Mouse (Mus musculus) neural tube, embryonic 13.5 days (tissue): ENCODE data around the gene Rarg. TPM values are rescaled to one million over a fixed set of nuclear protein-coding genes. Genes with fewer than 3 reads are reported as not detected.
"Not testable (repeated sequence)": the region's sequence is repeated elsewhere in the genome, so short reads cannot be mapped to it uniquely, and the experiment has no call there.

Experiments
- ATAC-seq: fragments of 200-750 bp; cut with Nextera tagmentation; 2 replicates; pipeline ENCODE4 v1.8.0; 2017; ENCODE audit warnings: low read depth, mild to moderate bottlenecking, moderate TSS enrichment, moderate library complexity
- H3K27ac ChIP-seq: fragments of 300-500 bp; sonication (generic); replicated peaks from 2 replicates; pipeline ENCODE4 v1.5.1; 2015; ENCODE audit warnings: moderate library complexity, mild to moderate bottlenecking, inconsistent platforms
- H3K27me3 ChIP-seq: fragments of 300-500 bp; sonication (generic); 2 replicates; pipeline ENCODE4 v1.6.1; 2015; ENCODE audit warnings: mild to moderate bottlenecking, inconsistent platforms
- H3K36me3 ChIP-seq: fragments of 300-500 bp; sonication (generic); 2 replicates; pipeline ENCODE4 v1.6.1; 2015; ENCODE audit warnings: mild to moderate bottlenecking, inconsistent platforms
- H3K4me1 ChIP-seq: fragments of 300-500 bp; sonication (generic); replicated peaks from 2 replicates; pipeline ENCODE4 v1.6.1; 2015; ENCODE audit warnings: inconsistent platforms
- H3K4me2 ChIP-seq: fragments of 300-500 bp; sonication (generic); 2 replicates; pipeline ENCODE4 v1.6.1; 2015; ENCODE audit warnings: inconsistent platforms, mild to moderate bottlenecking, moderate library complexity
- H3K4me3 ChIP-seq: fragments of 300-500 bp; sonication (generic); 2 replicates; pipeline ENCODE4 v1.5.1; 2015; ENCODE audit warnings: mild to moderate bottlenecking, inconsistent platforms
- H3K9ac ChIP-seq: fragments of 300-500 bp; sonication (generic); 2 replicates; pipeline ENCODE4 v1.6.1; 2015; ENCODE audit warnings: moderate library complexity, mild to moderate bottlenecking, inconsistent platforms
- H3K9me3 ChIP-seq: fragments of 300-500 bp; sonication (generic); 2 replicates; pipeline ENCODE4 v1.6.1; 2016; ENCODE audit warnings: inconsistent platforms
- WGBS: fragments of 180-500 bp; shearing (Covaris S2); methylation state at CpG from one replicate; pipeline ENCODE4 v1.1.7; 2015; 5-methylcytosine and 5-hydroxymethylcytosine counted together
- polyA plus RNA-seq: library from polyadenylated mRNA; unstranded; fragments of >200 nt; fragmentation: Nextera tagmentation; extraction: Ambion mirVana; gene quantifications from 2 replicates; pipeline ENCODE4 v1.2.1, GENCODE M21; 2015

The Rarg gene
- polyA plus RNA-seq, 1 experiment from 2014 or later: 8.5 TPM

GRCm38 (mm10) chr15:102230408-102231321 lies 26.7 kb downstream of the Rarg start:
- WGBS: 84% methylated on average over 17 of the region's 17 CpGs
- no peak overlapping the region for H3K27ac ChIP-seq
- no peak overlapping the region for H3K9ac ChIP-seq
- no peak for ATAC-seq
- H3K4me3 ChIP-seq: no peak overlapping the region
- H3K36me3 ChIP-seq: 0 out of 2 replicates have a peak, but pooled peaks cover under 1% of the 10 kb centered on the region
- H3K9me3 ChIP-seq: no peaks in the 10 kb centered on the region
- H3K27me3 ChIP-seq: 0 out of 2 replicates have a peak, but pooled peaks cover 4% of the 10 kb centered on the region
- no peak overlapping the region for H3K4me2 ChIP-seq
- H3K4me1 ChIP-seq: no peaks in the 10 kb centered on the region; the same call in 1 of the 2 replicates

- Histone ChIP-seq H3K27me3 (peaks cover 32% of the 10 kb centered on the region), H3K4me1 (peaks cover 18% of the 10 kb centered on the region)
- not testable (repeated sequence) for ATAC-seq, H3K9me3 ChIP-seq, H3K4me3 ChIP-seq, H3K9ac ChIP-seq, H3K27ac ChIP-seq, H3K4me2 ChIP-seq, H3K36me3 ChIP-seq
- 83% methylated on average over 5 of the region's 6 CpGs for WGBS
Measured at GRCm38 (mm10) chr15:102225619-102226018, 31.7 kb downstream of the Rarg start.

GRCm38 (mm10) chr15:102224992-102225617 lies 32.2 kb downstream of the Rarg start:
- Histone ChIP-seq H3K4me1 (peaks cover 18% of the 10 kb centered on the region), H3K4me3 (peak overlapping the region; percentile 41), H3K36me3 (no peaks in the 10 kb centered on the region), H3K9me3 (no peaks in the 10 kb centered on the region), H3K27me3 (peaks cover 32% of the 10 kb centered on the region), H3K9ac (no peak overlapping the region), H3K27ac (no peak overlapping the region), H3K4me2 (peak overlapping the region; percentile 79)
- ATAC-seq: no peak
- WGBS: 23% methylated on average over 21 of the region's 21 CpGs

- Histone ChIP-seq H3K9me3 (no peaks in the 10 kb centered on the region), H3K27ac (no peak overlapping the region), H3K9ac (peak overlapping the region; percentile 68), H3K4me2 (peak overlapping the region; percentile 79), H3K4me1 (peaks cover 18% of the 10 kb centered on the region), H3K27me3 (peaks cover 32% of the 10 kb centered on the region), H3K36me3 (no peaks in the 10 kb centered on the region), H3K4me3 (peak overlapping the region; percentile 41)
- WGBS: 3% methylated on average over 39 of the region's 43 CpGs
- peak; percentile 91 for ATAC-seq
Measured at GRCm38 (mm10) chr15:102224186-102224991, 32.9 kb downstream of the Rarg start.

- no peak overlapping the region for H3K27ac ChIP-seq
- peaks cover 4% of the 10 kb centered on the region; the same call in 1 of the 2 replicates for H3K36me3 ChIP-seq
- H3K9ac ChIP-seq: no peak overlapping the region
- WGBS: 47% methylated on average over 10 of the region's 10 CpGs
- H3K4me1 ChIP-seq: peaks cover 18% of the 10 kb centered on the region
- H3K9me3 ChIP-seq: no peaks in the 10 kb centered on the region
- H3K27me3 ChIP-seq: peaks cover 32% of the 10 kb centered on the region
- no peak for ATAC-seq
- no peak overlapping the region for H3K4me3 ChIP-seq
- no peak overlapping the region for H3K4me2 ChIP-seq
Measured at GRCm38 (mm10) chr15:102222386-102222785, 34.9 kb downstream of the Rarg start.

- 95% methylated on average over 7 of the region's 7 CpGs for WGBS
- Histone ChIP-seq H3K27ac (no peak overlapping the region), H3K9me3 (no peaks in the 10 kb centered on the region), H3K36me3 (peaks cover 52% of the 10 kb centered on the region), H3K4me3 (no peak overlapping the region), H3K4me1 (0 out of 2 replicates have a peak, but pooled peaks cover 1% of the 10 kb centered on the region), H3K27me3 (peaks cover under 1% of the 10 kb centered on the region; the same call in 1 of the 2 replicates), H3K9ac (no peak overlapping the region), H3K4me2 (no peak overlapping the region)
- ATAC-seq: no peak
Measured at GRCm38 (mm10) chr15:102217325-102217724, 40.0 kb downstream of the Rarg start.

- peaks cover 59% of the 10 kb centered on the region for H3K36me3 ChIP-seq
- H3K9me3 ChIP-seq: no peaks in the 10 kb centered on the region
- H3K4me2 ChIP-seq: no peak overlapping the region
- no peak overlapping the region for H3K4me3 ChIP-seq
- no peak overlapping the region for H3K9ac ChIP-seq
- H3K27me3 ChIP-seq: no peaks in the 10 kb centered on the region
- no peak for ATAC-seq
- 85% methylated on average over 16 of the region's 16 CpGs for WGBS
- H3K4me1 ChIP-seq: no peaks in the 10 kb centered on the region
- no peak overlapping the region for H3K27ac ChIP-seq
Measured at GRCm38 (mm10) chr15:102216459-102217228, 40.7 kb downstream of the Rarg start.

GRCm38 (mm10) chr15:102215624-102216023 lies 41.7 kb downstream of the Rarg start:
- ATAC-seq: no peak
- H3K36me3 ChIP-seq: peaks cover 66% of the 10 kb centered on the region
- WGBS: 72% methylated on average over 6 of the region's 6 CpGs

GRCm38 (mm10) chr15:102214132-102214531 lies 43.2 kb downstream of the Rarg start:
- 50% methylated on average over 2 of the region's 2 CpGs for WGBS

More at GRCm38 (mm10) chr15:102215624-102216023, 41.7 kb downstream of the Rarg start:
- H3K9ac ChIP-seq: no peak overlapping the region
- H3K4me3 ChIP-seq: no peak overlapping the region
- no peaks in the 10 kb centered on the region for H3K9me3 ChIP-seq
- H3K27me3 ChIP-seq: no peaks in the 10 kb centered on the region
- H3K27ac ChIP-seq: no peak overlapping the region
- H3K4me2 ChIP-seq: no peak overlapping the region
- H3K4me1 ChIP-seq: no peaks in the 10 kb centered on the region

GRCm38 (mm10) chr15:102211895-102212294 lies 45.4 kb downstream of the Rarg start:
- ATAC-seq: no peak
- H3K4me1 ChIP-seq: peaks cover 13% of the 10 kb centered on the region
- WGBS: 88% methylated on average over 6 of the region's 6 CpGs
- H3K4me3 ChIP-seq: no peak overlapping the region
- no peak overlapping the region for H3K9ac ChIP-seq
- no peaks in the 10 kb centered on the region for H3K9me3 ChIP-seq
- no peak overlapping the region for H3K27ac ChIP-seq
- no peak overlapping the region for H3K4me2 ChIP-seq
- H3K27me3 ChIP-seq: no peaks in the 10 kb centered on the region
- peaks cover 94% of the 10 kb centered on the region for H3K36me3 ChIP-seq

More at GRCm38 (mm10) chr15:102214132-102214531, 43.2 kb downstream of the Rarg start:
- Histone ChIP-seq H3K4me2 (no peak overlapping the region), H3K9ac (no peak overlapping the region), H3K9me3 (no peaks in the 10 kb centered on the region), H3K27ac (no peak overlapping the region), H3K27me3 (no peaks in the 10 kb centered on the region), H3K4me3 (no peak overlapping the region), H3K36me3 (peaks cover 80% of the 10 kb centered on the region), H3K4me1 (no peaks in the 10 kb centered on the region)
- no peak for ATAC-seq

- WGBS: 94% methylated on average over 4 of the region's 4 CpGs
- no peak overlapping the region for H3K4me2 ChIP-seq
- no peak for ATAC-seq
- H3K36me3 ChIP-seq: peaks cover 89% of the 10 kb centered on the region
- no peaks in the 10 kb centered on the region for H3K9me3 ChIP-seq
- H3K27me3 ChIP-seq: no peaks in the 10 kb centered on the region
- H3K9ac ChIP-seq: no peak overlapping the region
- H3K4me3 ChIP-seq: no peak overlapping the region
- no peak overlapping the region for H3K27ac ChIP-seq
- peaks cover 24% of the 10 kb centered on the region for H3K4me1 ChIP-seq
Measured at GRCm38 (mm10) chr15:102210816-102211215, 46.5 kb downstream of the Rarg start.
